Mouse (Mus musculus) ES-E14 (cell line): ENCODE measurements at regions not wholly inside any gene's neighbourhood (a gene's known extent, or its start where the extent isn't known, plus 50 kb on each side); places are given as distances from the start of the nearest gene placed in this dataset.

Experiments
- DNase-seq: peaks from one replicate; pipeline ENCODE4 v3.0.0-alpha.2; 2013; ENCODE audit warnings: low read depth, low spot score
- H3K27ac ChIP-seq: 2 replicates; pipeline ENCODE4 v1.5.1; 2012; ENCODE audit warnings: low read depth, mild to moderate bottlenecking, low read length, moderate library complexity, mixed read lengths; ENCODE audit not compliant: poor library complexity, insufficient read depth, severe bottlenecking
- H3K36me3 ChIP-seq: 2 replicates; pipeline ENCODE4 v1.6.1; 2012; ENCODE audit warnings: mild to moderate bottlenecking, low read length, moderate library complexity, mixed read lengths; ENCODE audit not compliant: control insufficient read depth, poor library complexity, insufficient read depth, severe bottlenecking
- H3K4me1 ChIP-seq, 2 experiments: fragments of 150-350 bp in 1 of 2; sonication (generic) in 1 of 2; 2 replicates each; pipeline ENCODE4 v1.6.1; 2012; ENCODE audit warnings: low read length in 2 of 2, mild to moderate bottlenecking in 1 of 2, mixed read lengths in 1 of 2; ENCODE audit not compliant: control insufficient read depth in 2 of 2, insufficient read depth in 2 of 2, poor library complexity in 1 of 2
- H3K4me3 ChIP-seq, 2 experiments: fragments of 150-350 bp in 1 of 2; sonication (generic) in 1 of 2; 2 replicates each; pipeline ENCODE4 v1.5.1; 2012; ENCODE audit warnings: low read length in 2 of 2, low read depth in 1 of 2, mild to moderate bottlenecking in 1 of 2, mixed read lengths in 1 of 2; ENCODE audit not compliant: insufficient read depth in 1 of 2, poor library complexity in 1 of 2, severe bottlenecking in 1 of 2
- H3K9ac ChIP-seq: 2 replicates; pipeline ENCODE4 v1.6.1; 2012; ENCODE audit warnings: low read depth, mild to moderate bottlenecking, low read length, mixed read lengths; ENCODE audit not compliant: poor library complexity, insufficient read depth, severe bottlenecking
- H3K9me3 ChIP-seq: fragments of 150-350 bp; sonication (generic); 2 replicates; pipeline ENCODE4 v1.6.1; 2012; ENCODE audit warnings: low read depth, mild to moderate bottlenecking, low read length; ENCODE audit not compliant: control insufficient read depth, insufficient read depth
- CHD2 ChIP-seq: IDR thresholded peaks from 2 replicates; pipeline ENCODE4 v1.6.1; 2014; ENCODE audit warnings: mild to moderate bottlenecking, low read depth, low read length, inconsistent platforms
- HCFC1 ChIP-seq: IDR thresholded peaks from 2 replicates; pipeline ENCODE4 v1.6.1; 2012; ENCODE audit warnings: low read length, inconsistent platforms, borderline replicate concordance; ENCODE audit not compliant: insufficient read depth
- MAFK ChIP-seq: IDR thresholded peaks from 2 replicates; pipeline ENCODE4 v1.6.1; 2014; ENCODE audit warnings: mild to moderate bottlenecking, low read depth, low read length, inconsistent platforms; ENCODE audit not compliant: insufficient read depth
- ZC3H11A ChIP-seq: IDR thresholded peaks from 2 replicates; pipeline ENCODE4 v1.6.1; 2012; ENCODE audit warnings: low read depth, mild to moderate bottlenecking, inconsistent platforms, low read length, borderline replicate concordance
- ZNF384 ChIP-seq: IDR thresholded peaks from 2 replicates; pipeline ENCODE4 v1.6.1; 2012; ENCODE audit warnings: low read depth, low read length, inconsistent platforms
- in situ Hi-C, 2 experiments: fragments of 600-800 bp; cut with MboI; formaldehyde crosslinking; loops; one replicate each; pipeline ENCODE4 v1.15.1; 2025; ENCODE audit warnings: low sequenced_read_pairs in 2 of 2, inconsistent platforms in 1 of 2; ENCODE audit not compliant: unreplicated experiment in 2 of 2

GRCm38 (mm10) chrX:77307374-77307773 is 203.4 kb upstream of the Tbl1x start:
- H3K9me3 ChIP-seq = no peaks in the 10 kb centered on the region
- DNase-seq = no peak
- H3K9ac ChIP-seq = no peak overlapping the region
- no peaks in the 10 kb centered on the region for H3K36me3 ChIP-seq
- H3K4me1 ChIP-seq = no peaks in the 10 kb centered on the region
- in situ Hi-C loops = no loop called here
- H3K27ac ChIP-seq = no peak overlapping the region
- TF ChIP-seq CHD2 = no peak
- TF ChIP-seq MAFK = no peak
- TF ChIP-seq ZC3H11A = no peak
- no peak for TF ChIP-seq ZNF384
- no peak for TF ChIP-seq HCFC1
- no peak overlapping the region for H3K4me3 ChIP-seq

- no peaks in the 10 kb centered on the region for H3K4me1 ChIP-seq
- in situ Hi-C loops = no loop called here
- no peak for TF ChIP-seq MAFK
- no peak for TF ChIP-seq CHD2
- no peak for TF ChIP-seq ZC3H11A
- no peak for TF ChIP-seq HCFC1
- TF ChIP-seq ZNF384 = no peak
- no peak overlapping the region for H3K4me3 ChIP-seq
- H3K9ac ChIP-seq = no peak overlapping the region
- H3K9me3 ChIP-seq = no peaks in the 10 kb centered on the region
- peak; percentile 13 for DNase-seq
- no peaks in the 10 kb centered on the region for H3K36me3 ChIP-seq
- H3K27ac ChIP-seq = no peak overlapping the region
Measured at GRCm38 (mm10) chrX:77314384-77314783, 196.4 kb upstream of the Tbl1x start.

- Histone ChIP-seq H3K27ac (no peak overlapping the region), H3K36me3 (no peaks in the 10 kb centered on the region), H3K4me3 (no peak overlapping the region), H3K9me3 (no peaks in the 10 kb centered on the region), H3K9ac (no peak overlapping the region), H3K4me1 (no peaks in the 10 kb centered on the region)
- no peak for TF ChIP-seq ZNF384
- TF ChIP-seq HCFC1 = no peak
- TF ChIP-seq ZC3H11A = no peak
- TF ChIP-seq MAFK = no peak
- TF ChIP-seq CHD2 = no peak
- no peak for DNase-seq
- in situ Hi-C loops = no loop called here
Measured at GRCm38 (mm10) chrX:77323644-77324043, 187.2 kb upstream of the Tbl1x start.

GRCm38 (mm10) chrX:77353181-77353580 is 157.6 kb upstream of the Tbl1x start:
- no peak overlapping the region for H3K27ac ChIP-seq
- H3K9me3 ChIP-seq = no peaks in the 10 kb centered on the region
- no peaks in the 10 kb centered on the region for H3K36me3 ChIP-seq
- in situ Hi-C loops = no loop called here
- TF ChIP-seq CHD2 (no peak), ZC3H11A (no peak), MAFK (no peak), ZNF384 (no peak), HCFC1 (no peak)
- no peaks in the 10 kb centered on the region for H3K4me1 ChIP-seq
- no peak overlapping the region for H3K9ac ChIP-seq
- no peak overlapping the region for H3K4me3 ChIP-seq
- no peak for DNase-seq

- TF ChIP-seq MAFK = no peak
- TF ChIP-seq CHD2 = no peak
- no peaks in the 10 kb centered on the region for H3K9me3 ChIP-seq
- DNase-seq = no peak
- no peaks in the 10 kb centered on the region for H3K36me3 ChIP-seq
- no peak overlapping the region for H3K4me3 ChIP-seq
- in situ Hi-C loops = no loop called here
- H3K27ac ChIP-seq = no peak overlapping the region
- no peak overlapping the region for H3K9ac ChIP-seq
- H3K4me1 ChIP-seq = no peaks in the 10 kb centered on the region
Measured at GRCm38 (mm10) chrX:77360551-77360950, 150.3 kb upstream of the Tbl1x start.
